Comparison of ENCODE assay signal across 18 mouse cellular contexts in the genomic region with DNA sequence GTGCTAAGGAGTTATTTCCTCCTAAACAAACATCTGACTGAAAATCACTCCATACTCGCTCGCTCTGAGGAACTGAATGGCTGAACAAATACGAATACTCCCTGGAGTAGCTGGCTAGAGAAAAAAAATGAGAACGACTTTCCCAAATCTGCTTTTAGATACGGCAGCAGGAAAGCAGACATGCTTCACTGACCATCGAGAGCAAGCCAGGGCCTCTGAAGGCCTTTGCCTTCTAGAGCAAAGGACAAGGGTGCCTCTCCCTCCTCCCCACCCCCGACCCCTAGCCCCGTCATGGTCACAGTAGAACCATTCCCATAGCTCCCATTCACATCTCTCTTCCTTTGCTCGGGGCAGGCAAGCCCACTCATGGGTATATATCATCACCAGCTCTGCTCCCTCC. TPM values are rescaled to one million over a fixed set of nuclear protein-coding genes. Genes with fewer than 3 reads are reported as not detected.
DNase-seq lines count a peak whose midpoint lies in the region; ATAC-seq lines count a peak whose summit lies in the region.
"Had no signal": no experiment of that assay in that cellular context is flagged by ENCODE, and none has a peak within 500 bp of the region (broad histone marks: within the 10 kb centered on the region; RNA-seq: fewer than 3 reads in every experiment).

No protein-coding gene starts in this region.

- H3K36me3 ChIP-seq in hindbrain, embryonic 15.5 days = no peaks in the 10 kb centered on the region
- no peaks in the 10 kb centered on the region for H3K36me3 ChIP-seq in hindbrain, embryonic 14.5 days (replicated peaks; ENCODE audit: control insufficient read depth, insufficient read depth)
- H3K36me3 ChIP-seq in midbrain, embryonic 11.5 days (ENCODE audit: control insufficient read depth, insufficient read depth, low read length) = no peaks in the 10 kb centered on the region
- H3K36me3 ChIP-seq in midbrain, embryonic 14.5 days (ENCODE audit: control insufficient read depth, insufficient read depth, low read length) = no peaks in the 10 kb centered on the region
- peaks cover 8% of the 10 kb centered on the region; the same call in 1 of the 2 replicates for H3K36me3 ChIP-seq in kidney, embryonic 16.5 days (ENCODE audit: insufficient read depth, low read length)

- intact Hi-C loops in left cerebral cortex, postnatal 10 days (cut with DNase I) = loop anchor here (5.0 to 10.0 kb wide), 2 partner anchors 62 to 124 kb away; no protein-coding TSS in a partner anchor

- H3K27me3 ChIP-seq in hindbrain, embryonic 15.5 days = no peaks in the 10 kb centered on the region
- no peaks in the 10 kb centered on the region for H3K27me3 ChIP-seq in hindbrain, embryonic 14.5 days (ENCODE audit: control insufficient read depth, insufficient read depth, low read length)
- no peaks in the 10 kb centered on the region for H3K27me3 ChIP-seq in midbrain, embryonic 11.5 days (ENCODE audit: control insufficient read depth, insufficient read depth, low read length)
- H3K27me3 ChIP-seq in midbrain, embryonic 14.5 days (ENCODE audit: control insufficient read depth, insufficient read depth, low read length) = no peaks in the 10 kb centered on the region
- no peaks in the 10 kb centered on the region for H3K27me3 ChIP-seq in kidney, embryonic 16.5 days (ENCODE audit: insufficient read depth, low read length)
- H3K27me3 ChIP-seq: forebrain, embryonic 13.5 days; heart, embryonic 15.5 days had no signal

- WGBS in hindbrain, embryonic 15.5 days = 62% methylated on average over 9 of the region's 9 CpGs
- 76% methylated on average over 9 of the region's 9 CpGs for WGBS in hindbrain, embryonic 14.5 days
- 76% methylated on average over 9 of the region's 9 CpGs for WGBS in midbrain, embryonic 11.5 days
- 70% methylated on average over 9 of the region's 9 CpGs for WGBS in midbrain, embryonic 14.5 days
- 44% methylated on average over 9 of the region's 9 CpGs for WGBS in kidney, embryonic 16.5 days

- H3K27ac ChIP-seq in hindbrain, embryonic 15.5 days (replicated peaks) = 0 out of 2 replicates have a peak overlapping the region, but pooled peaks have one; percentile 10
- H3K27ac ChIP-seq in hindbrain, embryonic 14.5 days = no peak overlapping the region
- no peak overlapping the region for H3K27ac ChIP-seq in midbrain, embryonic 11.5 days (ENCODE audit: low read depth, low read length)
- no peak overlapping the region for H3K27ac ChIP-seq in midbrain, embryonic 14.5 days (replicated peaks; ENCODE audit: low read depth, low read length)
- H3K27ac ChIP-seq in kidney, embryonic 16.5 days (ENCODE audit: low read length) = peak overlapping the region; percentile 2; the same call in 1 of the 2 replicates
- H3K27ac ChIP-seq: embryonic facial prominence, embryonic 10.5 days; forebrain, embryonic 13.5 days; gastrocnemius, adult 2 months; heart, embryonic 15.5 days; hindbrain, embryonic 10.5 days had no signal

- no peak overlapping the region for H3K4me3 ChIP-seq in hindbrain, embryonic 15.5 days
- no peak overlapping the region for H3K4me3 ChIP-seq in hindbrain, embryonic 14.5 days (replicated peaks; ENCODE audit: low read length)
- no peak overlapping the region for H3K4me3 ChIP-seq in midbrain, embryonic 11.5 days (ENCODE audit: low read depth, low read length)
- no peak overlapping the region for H3K4me3 ChIP-seq in midbrain, embryonic 14.5 days (replicated peaks; ENCODE audit: low read depth, low read length)
- H3K4me3 ChIP-seq in kidney, embryonic 16.5 days (ENCODE audit: low read length) = no peak overlapping the region
- H3K4me3 ChIP-seq: embryonic facial prominence, embryonic 10.5 days; forebrain, embryonic 13.5 days; gastrocnemius, adult 2 months; heart, embryonic 15.5 days; hindbrain, embryonic 10.5 days had no signal

- H3K4me1 ChIP-seq in hindbrain, embryonic 15.5 days (replicated peaks) = peaks cover 6% of the 10 kb centered on the region; the same call in 1 of the 2 replicates
- no peaks in the 10 kb centered on the region; the same call in 1 of the 2 replicates for H3K4me1 ChIP-seq in hindbrain, embryonic 14.5 days (replicated peaks; ENCODE audit: control insufficient read depth, insufficient read depth, low read length)
- no peaks in the 10 kb centered on the region for H3K4me1 ChIP-seq in midbrain, embryonic 11.5 days (ENCODE audit: control insufficient read depth, insufficient read depth, low read length)
- no peaks in the 10 kb centered on the region for H3K4me1 ChIP-seq in midbrain, embryonic 14.5 days (ENCODE audit: control insufficient read depth, insufficient read depth, low read length)
- peaks cover 18% of the 10 kb centered on the region for H3K4me1 ChIP-seq in kidney, embryonic 16.5 days (ENCODE audit: insufficient read depth, low read length)
- H3K4me1 ChIP-seq: forebrain, embryonic 13.5 days; hindbrain, embryonic 10.5 days had no signal

- H3K4me2 ChIP-seq in hindbrain, embryonic 15.5 days = no peak overlapping the region
- H3K4me2 ChIP-seq in hindbrain, embryonic 14.5 days (replicated peaks) = no peak overlapping the region
- no peak overlapping the region for H3K4me2 ChIP-seq in midbrain, embryonic 11.5 days
- H3K4me2 ChIP-seq in midbrain, embryonic 14.5 days (ENCODE audit: low read length) = no peak overlapping the region
- no peak overlapping the region for H3K4me2 ChIP-seq in kidney, embryonic 16.5 days (replicated peaks; ENCODE audit: low read depth, low read length)
- H3K4me2 ChIP-seq: forebrain, embryonic 13.5 days; heart, embryonic 15.5 days had no signal

- ATAC-seq in hindbrain, embryonic 15.5 days (ENCODE audit: low FRiP score, low read depth) = no peak
- ATAC-seq in hindbrain, embryonic 14.5 days (ENCODE audit: low FRiP score) = no peak
- no peak for ATAC-seq in midbrain, embryonic 11.5 days (ENCODE audit: low FRiP score)
- ATAC-seq in midbrain, embryonic 14.5 days (ENCODE audit: low FRiP score, low TSS enrichment) = no peak
- ATAC-seq in kidney, embryonic 16.5 days (ENCODE audit: low FRiP score, low TSS enrichment) = no peak
- ATAC-seq: forebrain, embryonic 13.5 days had no signal

- no peak for DNase-seq in hindbrain, embryonic 14.5 days (ENCODE audit: low spot score)
- DNase-seq in midbrain, embryonic 11.5 days (ENCODE audit: low spot score, missing footprints) = peak; percentile 56
- DNase-seq in midbrain, embryonic 14.5 days = no peak
- DNase-seq in kidney, postnatal 36 days = peak; percentile 43 to 55
- no peak for DNase-seq in left cerebral cortex, adult 8-10 months (ENCODE audit: low spot score in 2 of 2)
- no peak for DNase-seq in left cerebral cortex, postnatal 10 days (ENCODE audit: extremely low spot score in 1 of 2, low spot score in 2 of 2)
- DNase-seq: adrenal gland, adult 2 months; adrenal gland, postnatal 25 days; cerebellum, adult 2 months; gastrocnemius, adult 2 months; gastrocnemius, postnatal 25 days; heart, postnatal 14 days had no signal

- no peak overlapping the region for H3K9ac ChIP-seq in hindbrain, embryonic 15.5 days
- H3K9ac ChIP-seq in hindbrain, embryonic 14.5 days = no peak overlapping the region
- H3K9ac ChIP-seq in midbrain, embryonic 11.5 days (ENCODE audit: low read length) = no peak overlapping the region
- no peak overlapping the region for H3K9ac ChIP-seq in midbrain, embryonic 14.5 days (replicated peaks; ENCODE audit: low read length)
- no peak overlapping the region for H3K9ac ChIP-seq in kidney, embryonic 16.5 days (replicated peaks; ENCODE audit: low read length)
- H3K9ac ChIP-seq: forebrain, embryonic 13.5 days; heart, embryonic 15.5 days had no signal

- H3K9me3 ChIP-seq in hindbrain, embryonic 15.5 days = no peaks in the 10 kb centered on the region
- no peaks in the 10 kb centered on the region for H3K9me3 ChIP-seq in hindbrain, embryonic 14.5 days (ENCODE audit: control insufficient read depth, low read length)
- no peaks in the 10 kb centered on the region for H3K9me3 ChIP-seq in midbrain, embryonic 11.5 days (ENCODE audit: control insufficient read depth, low read length)
- H3K9me3 ChIP-seq in midbrain, embryonic 14.5 days (ENCODE audit: control insufficient read depth, low read length) = no peaks in the 10 kb centered on the region; the same call in 1 of the 2 replicates
- H3K9me3 ChIP-seq in kidney, embryonic 16.5 days (ENCODE audit: low read length) = peaks cover 5% of the 10 kb centered on the region; the same call in 1 of the 2 replicates
- H3K9me3 ChIP-seq: heart, embryonic 15.5 days had no signal

RNA-seq across cellular contexts. Expression of a gene that starts 16.6 kb away (rescaled TPM):
- 19.2 and 21.1 TPM in 2 replicates for polyA plus RNA-seq in hindbrain, embryonic 15.5 days (2015; fragmentation: Nextera tagmentation; extraction: Ambion mirVana)
- 27.2 and 28.8 TPM in 2 replicates for polyA plus RNA-seq in hindbrain, embryonic 14.5 days (2014; fragmentation: Nextera tagmentation; extraction: Ambion mirVana)
- polyA plus RNA-seq in midbrain, embryonic 11.5 days (2014; fragmentation: Nextera tagmentation; extraction: Ambion mirVana) = 16.1 and 16.8 TPM in 2 replicates
- polyA plus RNA-seq in midbrain, embryonic 14.5 days (2014; fragmentation: Nextera tagmentation; extraction: Ambion mirVana) = 8.2 and 11.6 TPM in 2 replicates
- polyA plus RNA-seq in kidney, embryonic 16.5 days (2015; fragmentation: Nextera tagmentation; extraction: Ambion mirVana) = 28.5 and 31.3 TPM in 2 replicates
- 10 to 100 TPM; 70.5 to 85.4 (median 81.7) TPM for total RNA-seq in left cerebral cortex, adult 8-10 months (2022)
- 10 to 100 TPM; 63.1 to 67.0 TPM for total RNA-seq in left cerebral cortex, postnatal 10 days (2021)

Comparison
In these comparisons a context has a peak if more than half of its experiments do, and no peak if none do; other contexts are left out.
1. H3K27ac ChIP-seq: peak in hindbrain, embryonic 15.5 days (single experiment) and kidney, embryonic 16.5 days (single experiment); none in hindbrain, embryonic 14.5 days (single experiment), midbrain, embryonic 11.5 days (single experiment) and midbrain, embryonic 14.5 days (single experiment).
2. DNase-seq: peak in midbrain, embryonic 11.5 days (single experiment) and kidney, postnatal 36 days (2 of 2); none in hindbrain, embryonic 14.5 days (single experiment), midbrain, embryonic 14.5 days (single experiment), left cerebral cortex, adult 8-10 months (0 of 2) and left cerebral cortex, postnatal 10 days (0 of 2).